Mouse (Mus musculus) heart, postnatal 25 days (tissue): ENCODE measurements around the gene Gm20388. TPM values are rescaled to one million over a fixed set of nuclear protein-coding genes. Genes with fewer than 3 reads are reported as not detected.
"Not testable (repeated sequence)": the region's sequence is repeated elsewhere in the genome, so short reads cannot be mapped to it uniquely, and the experiment has no call there.

Experiments
- DNase-seq: peaks from one replicate; pipeline ENCODE4 v3.0.0; 2022; ENCODE audit warnings: low spot score
- intact Hi-C: fragments of 180-260 bp; cut with DNase I; formaldehyde crosslinking; loops from one replicate; pipeline ENCODE4 v1.15.1; 2025
- total RNA-seq, 2 experiments: library from RNA; stranded (reverse); gene quantifications; 2 replicates each; pipeline ENCODE4 v1.2.3; 2021

Gm20388 gene
- total RNA-seq, 2 experiments from 2014 or later, result 2.7 TPM; not detected in 1

DNA sequence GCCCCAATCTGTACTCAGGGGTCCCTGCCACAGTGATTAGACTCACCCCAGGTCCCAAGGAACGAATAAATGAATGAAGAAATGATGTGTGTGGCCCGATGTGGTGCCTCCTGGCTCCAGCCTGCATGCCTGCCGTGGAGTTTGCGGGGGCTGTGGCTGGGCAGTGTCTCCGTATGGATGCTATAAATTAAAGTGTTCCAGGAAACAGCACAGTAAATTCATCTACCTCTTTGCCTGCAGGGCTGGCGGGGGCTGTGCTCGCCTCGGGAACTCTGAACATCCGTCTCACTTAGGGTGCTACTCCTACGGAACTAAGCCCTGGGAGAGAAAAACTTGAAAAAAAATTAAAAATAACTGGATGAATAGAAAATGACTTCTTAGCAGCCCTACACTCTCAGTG, 441.5 kb downstream of the Gm20388 start:
- intact Hi-C loops, result no loop called here
- DNase-seq, result no peak

DNA sequence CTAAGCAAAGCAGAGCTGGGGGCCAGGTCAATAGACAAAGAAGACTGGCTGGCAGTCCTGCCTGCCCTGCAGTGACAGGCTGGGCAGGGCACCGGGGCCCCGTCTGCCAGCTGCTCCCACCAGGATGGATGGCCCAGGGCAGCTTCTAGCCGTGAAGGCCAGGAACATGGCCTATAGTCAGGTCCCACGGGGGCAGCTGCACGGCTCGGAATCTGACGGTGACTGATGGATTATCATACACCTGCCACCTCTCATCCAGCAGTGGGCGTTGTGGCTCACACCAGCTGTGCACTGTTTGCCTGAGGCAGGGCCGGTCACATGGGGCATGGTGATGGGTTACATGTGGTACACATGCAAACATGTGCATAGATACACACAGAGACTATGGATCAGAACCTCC, 445.4 kb downstream of the Gm20388 start:
- intact Hi-C loops, result no loop called here
- DNase-seq, result no peak

DNA sequence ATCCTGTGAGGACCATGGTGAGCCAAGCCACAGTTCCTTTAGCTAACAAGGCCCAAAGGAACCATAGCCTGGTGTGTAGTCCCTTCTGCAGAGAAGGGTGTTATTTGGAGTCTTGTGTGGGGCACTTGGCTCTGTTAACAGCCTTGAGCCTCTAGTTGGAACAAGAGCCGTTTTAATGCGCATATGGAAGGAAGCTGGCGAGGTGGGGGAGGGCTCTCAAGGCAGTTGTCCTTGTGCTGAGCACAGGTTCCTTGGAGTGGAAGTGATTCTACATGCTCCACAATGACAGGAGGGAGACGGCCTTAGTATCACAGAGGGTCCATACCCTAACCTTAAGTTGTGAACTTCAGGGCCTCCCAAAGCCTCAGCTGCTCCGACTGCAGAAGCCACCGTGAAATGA, 446.9 kb downstream of the Gm20388 start:
- intact Hi-C loops, result no loop called here
- DNase-seq, result no peak

DNA sequence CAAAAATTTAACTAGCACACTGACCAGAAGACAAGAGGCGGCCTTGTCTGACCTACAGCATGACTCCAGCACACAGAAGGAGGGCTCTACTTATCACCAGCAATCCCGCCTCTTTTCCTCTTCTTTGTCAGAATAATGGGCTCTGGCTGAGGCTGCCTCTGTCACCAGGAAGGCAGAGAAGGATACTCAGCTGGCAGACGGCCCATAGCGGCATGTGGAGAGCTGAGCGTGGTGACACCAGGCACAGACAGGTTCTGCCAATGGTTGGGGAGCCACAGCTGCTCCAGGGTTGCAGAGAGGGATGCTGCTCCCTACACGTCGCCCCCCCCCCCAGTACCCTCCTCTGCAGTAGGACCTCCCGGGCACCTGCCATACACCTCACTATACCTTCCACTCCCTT, 450.7 kb downstream of the Gm20388 start:
- DNase-seq, result peak; percentile 35
- intact Hi-C loops, result loop anchor here (5.0 kb wide), 1 partner anchor 34 kb away; no protein-coding TSS in a partner anchor

DNA sequence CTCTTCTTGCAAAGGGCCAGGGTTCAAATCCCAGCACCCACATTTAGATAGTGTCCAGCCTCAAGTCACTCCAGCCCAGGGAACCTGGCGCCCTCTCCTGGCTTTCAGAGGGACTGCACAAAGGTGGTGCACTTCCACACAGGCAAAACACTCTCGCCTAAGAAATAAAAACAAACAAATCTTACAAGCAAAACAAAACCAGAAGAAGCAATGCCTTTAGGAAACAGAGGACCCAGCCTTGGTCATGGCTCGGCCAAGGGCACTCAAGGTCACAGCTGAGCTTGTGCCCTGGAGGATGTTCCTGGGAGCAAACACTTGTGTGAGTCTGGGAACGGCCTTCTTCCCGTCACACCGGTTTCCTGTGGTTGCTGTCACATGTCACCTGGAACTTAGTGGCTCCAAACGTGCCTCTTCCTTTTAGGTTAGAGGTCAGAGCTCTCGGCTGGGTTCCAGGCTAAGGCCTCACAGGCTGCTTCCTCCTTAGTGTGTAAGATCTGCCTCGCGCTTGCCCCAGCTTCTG, 453.0 kb downstream of the Gm20388 start:
- intact Hi-C loops, result loop anchor here (5.0 kb wide), 1 partner anchor 36 kb away; no protein-coding TSS in a partner anchor

DNA sequence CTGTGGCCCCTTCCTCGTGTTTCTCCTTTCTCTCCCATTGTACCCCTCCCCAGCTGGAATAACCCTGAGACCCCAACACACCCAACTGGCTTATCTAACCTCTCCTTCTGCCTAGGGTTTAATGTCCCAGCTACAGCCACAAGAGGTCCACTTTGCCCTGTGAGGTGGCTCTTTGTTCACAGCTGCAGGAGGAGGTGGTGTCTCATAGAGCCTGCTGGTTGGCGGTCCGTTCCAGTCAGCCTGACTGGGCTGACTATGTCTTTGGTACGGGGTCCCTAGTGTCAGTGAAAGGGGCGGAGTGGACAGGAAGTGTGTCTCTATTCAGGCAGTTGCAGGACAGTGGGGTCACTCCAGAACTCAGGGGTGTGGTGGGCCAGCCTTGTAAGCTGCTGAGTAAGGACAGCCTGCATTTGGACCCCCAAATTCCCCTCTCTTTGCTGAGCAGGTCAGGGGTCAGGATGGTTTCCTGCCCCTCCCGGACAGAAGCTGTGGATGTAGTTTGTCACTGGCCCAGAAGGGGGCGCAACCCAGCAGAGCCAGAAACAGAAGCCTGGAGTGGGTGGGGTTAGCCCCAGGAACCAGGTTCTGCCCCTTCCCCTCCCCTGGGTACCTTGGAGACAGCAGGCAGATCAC, 453.6 kb downstream of the Gm20388 start:
- intact Hi-C loops, result loop anchor here (5.0 kb wide), 1 partner anchor 37 kb away; no protein-coding TSS in a partner anchor

More for the DNA sequence above, 453.0 kb downstream of the Gm20388 start:
- peak; percentile 74 for DNase-seq

DNA sequence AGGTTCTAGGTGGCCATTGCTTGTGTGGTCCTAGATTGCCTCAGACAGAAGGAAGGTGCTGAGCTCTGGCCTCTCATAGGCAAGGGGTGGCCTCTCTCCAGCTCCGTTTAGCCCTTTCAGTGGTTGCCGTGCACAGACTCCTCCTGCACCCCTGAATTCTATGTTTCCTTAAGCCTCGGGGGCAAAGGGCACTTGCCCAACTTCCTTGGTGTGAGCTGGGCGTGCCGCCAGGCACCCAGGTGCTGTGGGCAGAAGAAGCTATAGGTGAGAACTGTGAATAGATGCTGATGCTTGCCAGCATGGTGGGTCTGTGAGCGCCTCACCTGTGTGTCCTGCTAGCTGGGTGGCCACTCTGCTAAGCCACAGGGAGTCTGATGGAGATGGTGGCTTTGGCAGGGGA, 456.2 kb downstream of the Gm20388 start:
- no peak for DNase-seq
- intact Hi-C loops, result loop anchor here (5.0 kb wide), 1 partner anchor 120 kb away; no protein-coding TSS in a partner anchor

More for the DNA sequence above, 453.6 kb downstream of the Gm20388 start:
- peak; percentile 30 for DNase-seq

DNA sequence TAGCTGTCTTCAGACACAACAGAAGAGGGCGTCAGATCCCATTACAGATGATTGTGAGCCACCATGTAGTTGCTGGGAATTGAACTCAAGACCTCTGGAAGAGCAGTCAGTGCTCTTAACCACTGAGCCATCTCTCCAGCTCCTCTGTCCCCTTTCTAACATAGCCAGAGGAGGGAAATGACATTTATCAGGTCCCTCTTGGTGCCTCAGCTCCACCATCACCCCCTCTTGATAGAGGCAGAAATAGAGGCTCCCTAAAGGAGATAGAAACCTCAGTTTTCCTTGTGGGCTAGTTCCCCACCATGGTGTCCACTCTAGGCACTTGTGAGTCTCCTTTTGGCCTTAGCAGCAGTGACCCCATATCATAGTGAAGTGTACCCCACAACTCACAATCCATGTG, 457.6 kb downstream of the Gm20388 start:
- intact Hi-C loops, result loop anchor here (5.0 kb wide), 1 partner anchor 119 kb away; no protein-coding TSS in a partner anchor
- not testable (repeated sequence) for DNase-seq

DNA sequence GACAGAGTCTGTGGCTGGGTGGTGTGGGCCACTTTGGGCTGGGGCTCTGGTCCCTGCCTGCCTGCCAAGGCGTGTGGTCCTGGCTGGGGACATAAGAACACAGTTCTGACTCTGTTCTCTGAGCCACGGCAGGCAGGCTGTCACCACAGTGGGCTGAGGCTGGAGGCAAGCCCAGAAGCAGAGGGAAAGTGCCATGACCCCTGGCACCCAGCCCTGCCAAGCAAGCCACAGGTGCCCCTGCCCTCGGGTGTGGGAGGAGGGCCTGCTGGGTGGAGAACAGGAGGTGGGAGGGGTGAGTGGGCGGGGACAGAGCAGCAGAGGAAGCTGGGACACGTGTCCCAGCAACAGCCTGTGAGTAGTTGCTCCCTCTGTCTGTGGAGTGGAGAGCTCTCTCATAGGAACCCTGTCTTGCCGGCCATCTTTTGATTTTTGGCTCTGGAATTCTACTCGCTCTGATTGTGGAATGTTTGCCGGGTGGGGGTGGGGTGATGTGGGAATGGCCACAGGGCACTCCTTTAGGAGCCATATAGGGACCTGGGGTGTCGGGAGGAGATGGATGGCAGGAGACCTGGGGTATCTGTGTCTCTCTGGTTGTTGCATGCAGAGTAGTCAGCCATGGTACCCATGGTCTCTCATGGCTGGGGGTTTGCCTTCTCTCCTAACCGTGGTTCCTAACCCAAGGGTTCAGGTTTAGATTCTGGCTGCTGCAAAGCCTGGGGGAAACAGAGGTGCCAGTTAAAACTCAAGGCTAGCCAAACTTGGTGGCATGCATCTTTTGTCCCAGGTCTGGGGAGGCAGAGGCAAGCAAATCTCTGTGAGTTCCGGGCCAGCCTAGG, 458.4 kb downstream of the Gm20388 start:
- intact Hi-C loops, result loop anchor here (5.0 kb wide), 1 partner anchor 118 kb away; no protein-coding TSS in a partner anchor
- DNase-seq, result peak; percentile 81

DNA sequence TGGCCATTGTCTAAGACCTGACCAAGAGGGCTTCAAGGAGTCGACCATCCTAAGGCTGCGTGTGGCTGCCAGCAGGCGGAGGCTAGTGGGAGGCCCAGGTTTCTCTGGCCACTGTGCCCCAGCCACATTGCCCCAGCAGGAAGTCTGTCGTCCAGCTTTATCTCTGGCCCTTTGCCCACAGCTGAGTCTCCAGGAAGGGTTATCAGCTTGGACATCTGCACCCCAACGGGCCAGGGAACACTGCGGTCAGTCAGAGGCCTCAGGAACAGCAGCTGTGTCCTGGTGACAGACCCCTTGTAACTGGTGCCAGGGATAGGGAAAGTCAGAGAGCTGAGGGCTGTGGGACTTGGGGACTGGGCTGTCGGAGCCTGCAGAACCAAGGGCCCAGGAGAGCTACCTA, 459.3 kb downstream of the Gm20388 start:
- DNase-seq, result peak; percentile 61
- intact Hi-C loops, result loop anchor here (5.0 kb wide), 1 partner anchor 117 kb away; no protein-coding TSS in a partner anchor

DNA sequence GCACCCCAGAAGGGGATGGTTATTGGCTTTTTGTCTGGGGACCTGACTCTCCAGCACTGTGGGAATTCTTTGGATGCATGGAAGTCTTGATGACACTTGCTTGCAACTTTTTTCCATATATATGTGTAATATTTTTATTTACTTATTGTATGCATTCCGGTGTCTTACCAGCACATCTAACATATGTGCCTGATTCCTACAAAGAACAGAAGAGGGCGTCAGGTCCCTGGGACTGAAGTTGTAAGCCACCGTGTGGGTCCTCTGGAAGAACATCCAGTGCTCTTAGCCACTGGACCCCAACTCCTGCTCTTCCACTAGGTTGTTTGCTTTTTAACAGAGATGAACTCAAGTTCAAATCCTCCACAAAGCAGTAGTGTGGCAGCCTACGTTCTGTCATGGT, 459.8 kb downstream of the Gm20388 start:
- intact Hi-C loops, result no loop called here
- DNase-seq, result no peak

DNA sequence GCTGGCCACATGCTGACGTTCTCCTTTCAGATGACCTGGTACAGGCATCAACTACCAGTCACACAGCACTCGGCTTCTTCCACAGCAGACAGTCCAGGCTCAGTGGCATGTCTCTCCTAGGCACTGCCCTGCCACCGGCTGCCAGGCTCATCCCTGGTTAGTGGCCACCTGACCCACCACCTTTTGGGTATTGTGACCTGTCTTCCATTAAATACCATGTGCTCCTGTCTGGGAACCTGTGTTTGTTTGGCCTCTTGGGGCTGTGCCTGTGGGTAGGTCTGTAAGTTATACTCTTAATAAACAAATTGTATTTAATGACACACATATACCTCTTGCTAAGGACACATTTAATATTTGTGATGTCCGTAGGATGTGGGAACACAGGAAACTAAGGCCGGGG, 460.5 kb downstream of the Gm20388 start:
- no peak for DNase-seq
- intact Hi-C loops, result no loop called here

DNA sequence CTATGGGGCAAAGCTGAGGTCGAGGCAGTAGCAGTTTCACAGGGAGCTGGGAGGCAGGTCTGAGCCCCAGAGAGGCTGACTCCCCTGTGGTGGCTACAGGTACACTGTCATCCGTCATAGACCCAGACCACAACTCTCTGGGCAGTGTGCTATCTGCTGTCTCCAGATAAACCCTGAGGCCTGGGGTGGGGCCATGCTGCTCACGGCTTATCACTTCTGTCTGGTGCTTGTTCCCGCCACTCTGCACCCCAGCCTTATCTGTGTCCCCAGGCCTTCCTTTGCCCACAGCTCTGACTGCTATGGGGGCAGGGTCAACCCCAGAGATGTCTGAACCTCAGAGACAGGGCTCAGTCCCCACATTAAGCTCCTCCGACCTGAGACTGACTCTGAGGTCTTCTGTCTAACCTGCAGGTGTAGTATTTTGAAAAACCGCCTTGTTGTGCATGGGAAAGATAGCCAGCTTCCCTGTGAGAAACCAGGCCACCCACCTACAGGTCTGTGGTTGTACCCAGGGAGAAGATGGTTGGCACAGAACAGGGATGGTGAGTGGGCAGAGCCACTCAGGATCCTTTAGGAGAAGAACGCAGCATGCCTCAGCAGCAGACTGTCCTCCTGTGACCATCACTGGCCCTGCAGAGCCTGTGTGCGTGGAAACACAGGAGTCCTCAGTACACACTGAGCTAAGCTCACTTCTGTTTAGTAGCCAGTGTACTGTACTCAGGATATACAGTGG, 461.2 kb downstream of the Gm20388 start:
- intact Hi-C loops, result no loop called here
- no peak for DNase-seq

DNA sequence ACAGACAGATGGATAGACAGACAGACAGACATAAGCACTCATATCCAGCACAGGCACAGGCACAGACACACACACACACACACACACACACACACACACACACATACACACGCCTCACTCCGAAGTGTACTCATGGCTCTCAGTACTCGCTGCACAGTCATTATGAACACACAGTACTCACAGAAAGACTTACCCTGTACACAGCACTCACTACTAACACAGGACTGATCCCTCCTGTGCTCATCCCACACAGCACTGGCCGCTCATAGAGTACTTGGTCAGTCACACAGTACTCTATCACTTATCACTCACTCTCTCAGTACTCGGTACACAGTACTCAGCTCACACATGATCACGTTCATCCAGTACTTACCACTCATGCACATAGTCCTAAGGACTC, 462.0 kb downstream of the Gm20388 start:
- no peak for DNase-seq
- intact Hi-C loops, result no loop called here

DNA sequence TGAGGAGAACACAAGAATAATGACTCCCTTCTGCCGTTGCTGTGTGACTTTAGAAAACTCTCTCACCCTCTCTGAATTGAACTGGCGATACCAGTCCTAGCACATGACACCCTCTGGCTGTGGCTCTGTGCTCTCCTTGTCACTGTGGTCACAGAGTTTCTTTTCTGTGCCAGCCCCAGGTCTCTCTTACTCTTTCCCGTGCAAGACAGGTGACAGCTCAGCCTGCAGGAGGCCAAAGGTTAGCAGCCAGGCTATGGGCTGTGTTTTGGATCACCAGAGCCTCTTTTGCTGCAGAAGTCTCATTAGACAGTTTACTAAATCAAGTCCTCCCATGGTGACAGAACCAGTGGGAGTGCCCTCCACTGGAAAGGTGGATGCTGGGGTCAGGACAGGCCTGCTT, 463.0 kb downstream of the Gm20388 start:
- intact Hi-C loops, result no loop called here
- no peak for DNase-seq

DNA sequence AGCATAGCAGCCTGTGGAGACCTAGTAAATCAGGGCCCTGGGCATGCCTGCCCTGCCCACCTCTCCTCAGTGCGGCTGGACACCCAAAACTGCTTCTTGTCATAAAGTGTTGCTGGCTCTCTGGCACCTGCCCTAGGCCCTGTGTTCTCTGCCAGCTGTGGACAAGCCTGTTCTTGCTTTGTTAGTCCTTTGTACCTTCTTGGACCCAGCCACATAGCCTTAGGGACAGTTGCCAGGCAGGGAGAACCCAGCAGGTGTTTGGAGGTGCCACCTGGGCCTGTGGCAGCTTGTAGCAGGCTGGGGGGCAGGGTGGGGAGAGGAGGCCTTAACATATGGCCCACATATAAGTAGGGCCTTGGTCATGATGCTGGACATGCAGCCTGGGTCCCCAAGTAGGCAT, 463.4 kb downstream of the Gm20388 start:
- DNase-seq, result no peak
- intact Hi-C loops, result no loop called here

DNA sequence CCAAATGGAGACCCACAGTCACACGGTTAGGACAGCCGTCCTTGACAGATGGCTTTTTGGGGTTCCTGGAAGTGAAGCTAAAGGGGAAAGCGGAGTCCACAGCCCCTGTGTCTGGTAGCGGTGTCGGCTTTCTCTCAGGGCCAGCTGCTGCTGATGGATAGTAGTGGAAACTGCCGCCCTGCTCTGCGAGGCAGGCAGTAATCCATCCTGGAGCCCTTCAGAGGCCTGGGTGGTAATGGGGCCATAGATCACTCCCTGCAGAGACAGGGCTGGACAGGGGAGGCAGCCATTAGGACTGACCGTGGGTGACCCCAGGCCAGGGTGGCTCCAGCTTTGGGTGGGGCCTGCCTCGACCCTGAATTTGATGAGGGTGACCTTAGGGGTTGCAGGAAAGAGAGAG, 463.9 kb downstream of the Gm20388 start:
- intact Hi-C loops, result no loop called here

DNA sequence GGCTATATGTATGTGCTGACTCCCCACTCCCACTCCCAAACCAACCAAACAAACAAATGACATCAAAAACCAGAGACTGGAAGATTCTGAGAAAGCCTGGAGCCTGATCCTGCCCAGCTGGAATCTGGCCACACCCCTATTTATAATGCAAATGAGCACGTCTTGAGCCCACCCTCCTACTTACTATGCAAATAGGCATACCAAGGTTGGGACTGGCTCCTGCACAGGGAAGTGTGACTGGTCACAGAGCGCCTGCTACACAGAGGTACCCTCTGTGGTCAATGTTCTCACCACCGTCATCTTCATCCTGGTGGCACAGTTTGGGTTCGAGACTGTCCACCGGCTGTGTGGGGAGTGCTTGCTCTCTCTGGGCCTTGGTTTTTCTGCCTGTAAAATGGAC, 464.5 kb downstream of the Gm20388 start:
- intact Hi-C loops, result no loop called here
- DNase-seq, result no peak

More for the DNA sequence above, 463.9 kb downstream of the Gm20388 start:
- DNase-seq, result no peak

DNA sequence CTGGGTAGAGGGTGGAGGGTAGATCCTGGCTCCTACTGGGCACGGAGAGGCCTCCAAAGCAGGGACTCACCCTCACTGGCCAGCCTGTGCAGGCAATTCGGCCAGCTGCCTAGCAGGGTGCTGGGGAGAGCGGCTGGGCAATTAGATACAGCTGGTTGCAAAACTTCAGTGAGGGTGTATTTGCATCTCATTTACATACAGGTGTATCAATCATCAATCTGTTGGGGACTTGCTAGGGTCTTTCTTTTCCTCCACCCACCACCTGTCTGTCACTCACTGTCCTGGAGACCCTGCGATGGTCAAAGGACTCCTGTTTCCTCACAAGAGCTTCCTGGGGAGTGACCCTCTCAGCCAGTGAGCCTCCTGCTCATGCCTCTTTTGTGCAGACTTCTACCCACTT, 465.6 kb downstream of the Gm20388 start:
- intact Hi-C loops, result no loop called here

More for the DNA sequence above, 465.6 kb downstream of the Gm20388 start:
- DNase-seq, result no peak
